Mouse (Mus musculus): ENCODE measurements around the gene Opn3. TPM values are rescaled to one million over a fixed set of nuclear protein-coding genes. Genes with fewer than 3 reads are reported as not detected.

Opn3 gene
- polyA plus RNA-seq, 1 experiment from 2014 or later: 15.1 TPM

GRCm38 (mm10) chr1:175640435-175641150 lies 52.0 kb downstream of the Opn3 start:
- Histone ChIP-seq H3K27ac (no peak overlapping the region), H3K36me3 (replicated peaks) (no peaks in the 10 kb centered on the region), H3K4me1 (no peaks in the 10 kb centered on the region; the same call in 1 of the 2 replicates), H3K9me3 (no peaks in the 10 kb centered on the region), H3K27me3 (ENCODE audit: poor library complexity, severe bottlenecking) (no peaks in the 10 kb centered on the region), H3K4me3 (no peak overlapping the region)
- WGBS: 89% methylated on average over 6 of the region's 6 CpGs
- no peak for DNase-seq (ENCODE audit: extremely low spot score, low spot score)

DNA sequence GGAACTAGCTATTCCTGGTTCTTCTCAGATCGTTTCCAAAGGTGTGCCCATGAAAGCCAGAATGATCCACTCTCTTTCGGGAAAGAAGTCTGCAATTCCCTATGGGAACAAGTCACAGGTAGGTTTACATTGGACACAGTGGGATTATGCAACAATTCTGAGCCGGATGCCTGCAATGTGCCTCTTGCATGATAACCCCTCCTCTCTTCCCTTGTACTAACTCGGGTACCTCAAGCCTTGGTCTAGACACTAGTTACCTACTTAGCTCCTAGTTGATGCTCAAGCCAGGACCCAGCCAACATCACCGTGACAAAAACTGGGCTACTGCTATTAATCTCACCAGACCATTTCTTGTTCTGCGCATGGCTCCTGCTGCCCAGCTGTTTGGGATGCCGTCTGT lies 53.5 kb downstream of the Opn3 start:
- Histone ChIP-seq H3K4me3 (no peak overlapping the region), H3K36me3 (replicated peaks) (no peaks in the 10 kb centered on the region), H3K4me1 (no peaks in the 10 kb centered on the region; the same call in 1 of the 2 replicates), H3K27ac (no peak overlapping the region), H3K9me3 (no peaks in the 10 kb centered on the region), H3K27me3 (ENCODE audit: poor library complexity, severe bottlenecking) (no peaks in the 10 kb centered on the region)
- DNase-seq (ENCODE audit: extremely low spot score, low spot score): no peak
- WGBS: 86% methylated on average over 7 of the region's 7 CpGs

DNA sequence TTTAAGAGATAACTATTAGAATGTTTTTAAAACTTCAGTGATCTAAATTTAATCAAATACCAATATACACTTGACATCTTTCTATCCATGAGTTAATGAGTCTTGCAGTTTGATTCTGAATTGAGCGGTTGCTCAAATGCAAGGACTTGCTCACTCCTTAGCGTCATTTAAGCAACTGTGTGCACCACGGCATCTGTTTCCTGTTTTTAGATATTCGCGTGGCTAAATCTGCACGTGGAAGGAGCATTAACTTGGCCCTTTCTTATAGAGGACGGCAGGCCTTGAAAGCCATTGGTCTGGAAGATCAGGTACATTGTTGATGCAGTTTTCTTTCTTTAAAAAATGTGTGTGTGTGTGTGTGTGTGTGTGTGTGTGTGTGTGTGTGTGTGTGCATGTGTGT lies 54.9 kb downstream of the Opn3 start:
- Histone ChIP-seq H3K27me3 (ENCODE audit: poor library complexity, severe bottlenecking) (no peaks in the 10 kb centered on the region), H3K36me3 (replicated peaks) (no peaks in the 10 kb centered on the region), H3K4me3 (no peak overlapping the region), H3K27ac (no peak overlapping the region), H3K4me1 (no peaks in the 10 kb centered on the region; the same call in 1 of the 2 replicates), H3K9me3 (no peaks in the 10 kb centered on the region)
- 86% methylated on average over 7 of the region's 7 CpGs for whole genome bisulfite sequencing
- no peak for DNase-seq (ENCODE audit: extremely low spot score, low spot score)

GRCm38 (mm10) chr1:175632470-175632869 lies 60.1 kb downstream of the Opn3 start:
- no peak for DNase-seq (ENCODE audit: extremely low spot score, low spot score)
- no peaks in the 10 kb centered on the region for H3K4me1 ChIP-seq
- H3K27ac ChIP-seq: no peak overlapping the region
- H3K9me3 ChIP-seq: no peaks in the 10 kb centered on the region
- H3K4me3 ChIP-seq: no peak overlapping the region
- no peaks in the 10 kb centered on the region for H3K36me3 ChIP-seq (replicated peaks)
- no peaks in the 10 kb centered on the region for H3K27me3 ChIP-seq (ENCODE audit: poor library complexity, severe bottlenecking)
- WGBS: 97% methylated on average over 8 of the region's 14 CpGs

- 87% methylated on average over 10 of the region's 10 CpGs for WGBS
- no peak for DNase-seq (ENCODE audit: extremely low spot score, low spot score)
- Histone ChIP-seq H3K27ac (no peak overlapping the region), H3K4me1 (no peaks in the 10 kb centered on the region), H3K36me3 (replicated peaks) (no peaks in the 10 kb centered on the region), H3K27me3 (ENCODE audit: poor library complexity, severe bottlenecking) (no peaks in the 10 kb centered on the region), H3K9me3 (no peaks in the 10 kb centered on the region), H3K4me3 (no peak overlapping the region)
Measured at GRCm38 (mm10) chr1:175631721-175632221, 60.8 kb downstream of the Opn3 start.

- H3K36me3 ChIP-seq (replicated peaks): no peaks in the 10 kb centered on the region
- 91% methylated on average over 3 of the region's 3 CpGs for WGBS
Measured at GRCm38 (mm10) chr1:175631080-175631479, 61.5 kb downstream of the Opn3 start.

DNA sequence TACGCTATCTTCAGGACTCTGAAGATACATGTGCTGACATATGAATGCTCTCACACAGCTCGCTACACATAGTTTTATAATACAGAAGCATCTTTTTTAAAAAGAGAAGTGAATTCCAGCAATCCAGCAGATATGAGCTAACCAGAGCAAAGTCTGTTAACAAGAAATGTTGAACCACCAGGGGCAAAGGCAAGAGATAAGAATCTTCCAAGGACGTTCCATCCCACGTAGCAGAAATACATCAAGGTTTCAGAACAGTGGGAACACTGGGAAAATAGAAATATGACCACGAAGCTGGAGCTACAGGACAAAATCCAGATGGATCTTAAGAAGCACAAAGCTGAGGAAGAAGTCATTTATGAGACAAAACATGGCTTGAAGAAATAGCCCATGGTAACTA lies 62.2 kb downstream of the Opn3 start:
- DNase-seq (ENCODE audit: extremely low spot score, low spot score): no peak
- no peaks in the 10 kb centered on the region for H3K4me1 ChIP-seq
- H3K36me3 ChIP-seq (replicated peaks): no peaks in the 10 kb centered on the region
- H3K9me3 ChIP-seq: no peaks in the 10 kb centered on the region
- no peaks in the 10 kb centered on the region for H3K27me3 ChIP-seq (ENCODE audit: poor library complexity, severe bottlenecking)
- H3K27ac ChIP-seq: no peak overlapping the region
- 89% methylated on average over 5 of the region's 5 CpGs for WGBS
- H3K4me3 ChIP-seq: no peak overlapping the region

More at GRCm38 (mm10) chr1:175631080-175631479, 61.5 kb downstream of the Opn3 start:
- no peak for DNase-seq (ENCODE audit: extremely low spot score, low spot score)
- Histone ChIP-seq H3K4me3 (no peak overlapping the region), H3K27me3 (ENCODE audit: poor library complexity, severe bottlenecking) (no peaks in the 10 kb centered on the region), H3K4me1 (no peaks in the 10 kb centered on the region), H3K27ac (no peak overlapping the region), H3K9me3 (no peaks in the 10 kb centered on the region)

DNA sequence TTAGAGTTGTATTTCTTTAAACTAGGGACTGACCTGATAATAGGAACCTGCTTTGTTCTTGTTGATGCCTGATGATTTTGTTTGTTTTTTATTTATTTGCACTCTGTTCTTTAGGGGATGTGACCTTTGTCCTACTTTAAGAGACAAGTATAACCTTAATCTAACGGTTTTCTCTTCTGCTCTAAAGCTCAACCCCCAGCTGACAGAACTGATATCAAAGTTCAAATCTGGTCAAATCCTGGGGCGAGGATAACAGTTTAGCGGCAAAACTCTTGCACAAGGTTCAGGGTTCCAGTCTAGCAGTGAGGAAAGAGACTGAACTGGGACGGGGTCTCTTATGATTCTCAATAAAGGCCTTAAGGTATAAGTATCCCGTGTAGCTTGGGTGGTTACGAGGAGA lies 63.3 kb downstream of the Opn3 start:
- no peaks in the 10 kb centered on the region for H3K27me3 ChIP-seq (ENCODE audit: poor library complexity, severe bottlenecking)
- no peak overlapping the region for H3K4me3 ChIP-seq
- 88% methylated on average over 6 of the region's 6 CpGs for WGBS
- H3K4me1 ChIP-seq: peaks cover 7% of the 10 kb centered on the region
- no peak for DNase-seq (ENCODE audit: extremely low spot score, low spot score)
- H3K36me3 ChIP-seq (replicated peaks): no peaks in the 10 kb centered on the region
- H3K9me3 ChIP-seq: no peaks in the 10 kb centered on the region
- no peak overlapping the region for H3K27ac ChIP-seq

DNA sequence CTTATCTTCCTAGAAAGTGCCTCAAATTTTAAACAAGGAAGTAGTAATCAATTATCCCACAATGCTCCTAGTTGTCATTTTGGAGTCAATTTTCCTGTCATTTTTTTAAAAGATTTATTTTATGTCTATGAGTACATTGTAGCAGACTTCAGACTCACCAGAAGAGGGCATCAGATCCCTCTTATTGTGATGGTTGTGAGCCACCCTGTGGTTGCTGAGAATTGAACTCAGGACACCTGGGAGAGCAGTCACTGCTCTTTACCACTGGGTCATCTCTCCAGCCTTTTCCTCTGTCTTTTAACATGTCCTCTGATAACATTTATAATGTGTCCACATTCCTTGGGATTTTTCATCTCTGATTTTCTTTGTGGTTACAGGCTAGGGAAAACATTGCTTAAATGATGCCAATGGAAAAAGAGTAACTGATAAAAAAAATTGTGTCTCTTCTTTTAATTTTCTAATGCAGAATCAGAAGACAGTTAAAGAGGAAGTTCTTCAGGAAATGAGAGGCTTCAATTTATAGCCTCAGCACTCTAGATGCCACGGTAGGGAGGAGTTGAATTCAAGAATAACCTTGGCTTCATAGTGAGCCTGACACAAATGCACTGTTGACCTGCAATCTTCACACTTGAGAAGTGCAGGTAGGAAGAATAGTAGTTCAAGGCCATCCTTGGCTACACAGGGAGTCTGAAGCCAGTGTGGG lies 66.4 kb downstream of the Opn3 start:
- Histone ChIP-seq H3K27me3 (ENCODE audit: poor library complexity, severe bottlenecking) (no peaks in the 10 kb centered on the region), H3K4me3 (peak overlapping the region; percentile 95), H3K4me1 (peaks cover 16% of the 10 kb centered on the region), H3K27ac (peak overlapping the region; percentile 93), H3K9me3 (no peaks in the 10 kb centered on the region), H3K36me3 (replicated peaks) (no peaks in the 10 kb centered on the region)
- DNase-seq (ENCODE audit: extremely low spot score, low spot score): no peak
- 87% methylated on average over 1 of the region's 1 CpGs for WGBS

DNA sequence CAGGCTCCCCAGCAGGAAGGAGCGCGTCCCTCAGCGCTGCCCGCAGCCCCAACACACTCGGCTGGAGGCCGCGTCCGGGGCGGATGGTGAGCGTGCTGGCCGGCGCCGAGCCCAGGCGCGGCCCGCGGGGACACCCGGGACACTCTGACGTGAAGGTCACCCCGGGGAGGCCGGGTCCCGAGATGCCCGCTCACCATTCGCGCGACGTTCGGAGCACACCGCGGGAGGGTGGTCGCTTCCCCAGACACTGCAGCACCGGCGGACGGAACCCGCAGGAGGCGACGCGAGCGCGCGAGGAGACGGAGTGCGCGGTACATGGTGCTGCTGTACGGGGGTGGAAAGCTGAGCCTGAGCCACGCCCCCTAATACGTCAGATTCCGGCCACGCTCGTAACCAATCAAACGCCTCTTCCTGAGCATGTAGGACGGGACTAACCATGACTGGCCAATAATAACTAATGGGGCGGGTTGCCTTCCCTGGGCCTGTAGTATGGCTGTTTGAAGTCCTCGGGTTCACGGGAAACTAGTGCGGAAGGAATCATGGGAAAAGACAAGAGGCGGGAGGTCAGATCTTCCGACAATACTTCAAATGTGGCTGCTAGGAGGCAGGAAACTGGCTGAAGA lies 67.2 kb downstream of the Opn3 start, which contains the start of gene Fh1:
Gene Fh1 (minus strand): TSS at position 379 of the 623 bp plus-strand sequence.
- Histone ChIP-seq H3K27me3 (ENCODE audit: poor library complexity, severe bottlenecking) (no peaks in the 10 kb centered on the region), H3K4me1 (peaks cover 16% of the 10 kb centered on the region), H3K9me3 (no peaks in the 10 kb centered on the region), H3K36me3 (replicated peaks) (peaks cover 2% of the 10 kb centered on the region), H3K4me3 (peak within 1 kb of the TSS; percentile 95), H3K27ac (peak within 1 kb of the TSS; percentile 93)
- WGBS: under 1% methylated on average over 58 of the region's 58 CpGs
- DNase-seq (ENCODE audit: extremely low spot score, low spot score): peak; percentile 93

- H3K4me3 ChIP-seq: no peak overlapping the region
- peaks cover 16% of the 10 kb centered on the region for H3K4me1 ChIP-seq
- peaks cover 16% of the 10 kb centered on the region for H3K36me3 ChIP-seq (replicated peaks)
- no peaks in the 10 kb centered on the region for H3K9me3 ChIP-seq
- WGBS: 92% methylated on average over 6 of the region's 6 CpGs
- no peak overlapping the region for H3K27ac ChIP-seq
- no peaks in the 10 kb centered on the region for H3K27me3 ChIP-seq (ENCODE audit: poor library complexity, severe bottlenecking)
- no peak for DNase-seq (ENCODE audit: extremely low spot score, low spot score)
Measured at GRCm38 (mm10) chr1:175623656-175624055, 68.9 kb downstream of the Opn3 start.

DNA sequence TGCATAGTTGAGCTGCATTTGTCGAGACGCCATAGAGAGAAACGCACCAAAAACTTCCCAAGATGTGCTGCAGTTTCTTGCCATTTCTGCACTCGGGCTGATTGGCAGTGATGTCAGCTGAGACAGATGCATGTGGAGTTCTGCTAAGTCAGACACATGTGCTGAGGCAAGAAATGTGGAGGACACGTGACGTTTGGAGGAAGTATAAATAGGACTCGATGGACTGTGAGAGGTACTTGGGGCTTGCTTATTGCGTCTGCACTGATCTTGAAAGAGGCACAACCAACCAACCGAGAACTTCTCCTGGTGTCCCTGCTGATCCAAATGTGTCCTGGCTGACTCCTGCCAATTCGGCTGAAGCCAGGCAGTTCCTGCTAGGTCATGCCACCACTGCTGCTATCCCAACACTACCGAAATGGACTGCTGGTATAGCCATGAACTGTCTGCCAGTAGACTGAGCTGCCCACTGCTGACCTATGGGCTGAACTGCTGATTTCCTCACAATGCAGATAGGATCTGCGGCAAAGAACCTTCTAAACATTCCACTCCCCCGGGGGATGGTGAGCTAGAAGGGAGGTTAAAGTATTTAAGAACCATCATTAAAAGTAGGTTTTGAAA lies 72.7 kb downstream of the Opn3 start, which contains the start of gene Kmo:
Gene Kmo (plus strand): TSS at position 568 of the 618 bp plus-strand sequence.
- DNase-seq (ENCODE audit: extremely low spot score, low spot score): no peak
- Histone ChIP-seq H3K4me1 (peaks cover 15% of the 10 kb centered on the region), H3K36me3 (replicated peaks) (peaks cover 54% of the 10 kb centered on the region), H3K9me3 (no peaks in the 10 kb centered on the region), H3K27ac (no peak within 1 kb of the TSS), H3K27me3 (ENCODE audit: poor library complexity, severe bottlenecking) (no peaks in the 10 kb centered on the region), H3K4me3 (no peak within 1 kb of the TSS)
- WGBS: 94% methylated on average over 13 of the region's 13 CpGs

Measured in forebrain, embryonic 10.5 days (tissue).